Mouse (Mus musculus) erythroblast, embryonic 14.5 days (primary cell): ENCODE measurements around the gene Mymk.

Experiments used
- GATA1 ChIP-seq: IDR thresholded peaks from 2 replicates; pipeline ENCODE4 v1.6.1; 2012; ENCODE audit warnings: low read length, inconsistent platforms, mixed read lengths
- TAL1 ChIP-seq: IDR thresholded peaks from 3 replicates; pipeline ENCODE4 v1.6.1; 2012; ENCODE audit warnings: low read length, inconsistent platforms, mixed read lengths

DNA sequence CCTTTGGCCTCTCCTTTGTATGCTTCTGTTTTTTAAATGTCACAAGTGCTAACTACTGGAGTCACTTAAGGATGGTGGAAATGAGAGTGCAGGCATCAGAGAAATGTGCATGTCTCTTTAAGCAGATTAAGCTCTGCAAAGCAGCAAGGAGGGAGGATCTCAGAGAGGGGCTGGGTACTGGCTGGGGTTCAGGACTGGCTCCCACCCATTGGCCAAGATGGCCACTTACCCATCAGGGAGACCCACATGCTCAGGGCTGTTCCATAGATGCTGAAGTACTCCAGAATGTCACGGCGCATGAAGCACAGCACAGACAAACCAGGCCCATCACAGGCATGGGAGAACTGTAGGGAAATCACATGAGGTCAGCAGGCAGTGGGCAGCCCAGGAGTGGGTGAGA is 4.9 kb downstream of the Mymk start:
- no peak for TF ChIP-seq GATA1
- TF ChIP-seq TAL1, result no peak
